Mouse (Mus musculus) ES-E14 (cell line): ENCODE data around the gene Mmgt2.

Experiments
- CHD2 ChIP-seq: IDR thresholded peaks from 2 replicates; pipeline ENCODE4 v1.6.1; 2014; ENCODE audit warnings: mild to moderate bottlenecking, low read depth, low read length, inconsistent platforms
- MAFK ChIP-seq: IDR thresholded peaks from 2 replicates; pipeline ENCODE4 v1.6.1; 2014; ENCODE audit warnings: mild to moderate bottlenecking, low read depth, low read length, inconsistent platforms; ENCODE audit not compliant: insufficient read depth
- ZC3H11A ChIP-seq: IDR thresholded peaks from 2 replicates; pipeline ENCODE4 v1.6.1; 2012; ENCODE audit warnings: low read depth, mild to moderate bottlenecking, inconsistent platforms, low read length, borderline replicate concordance
- ZNF384 ChIP-seq: IDR thresholded peaks from 2 replicates; pipeline ENCODE4 v1.6.1; 2012; ENCODE audit warnings: low read depth, low read length, inconsistent platforms

- no peak for TF ChIP-seq CHD2
- no peak for TF ChIP-seq ZNF384
- TF ChIP-seq ZC3H11A = no peak
- TF ChIP-seq MAFK = no peak
Measured at GRCm38 (mm10) chr11:62708252-62708651, 59.8 kb downstream of the Mmgt2 start.
